Mouse (Mus musculus) heart, embryonic 11.5 days (tissue): ENCODE data around the gene Tnp1. TPM values are rescaled to one million over a fixed set of nuclear protein-coding genes. Genes with fewer than 3 reads are reported as not detected.
A peak's percentile ranks its signal among the peaks of the same experiment; 100 is the strongest.

Source experiments
- ATAC-seq: fragments of 200-750 bp; cut with Nextera tagmentation; replicated peaks from 2 replicates; pipeline ENCODE4 v1.8.0; 2017; ENCODE audit warnings: moderate library complexity; ENCODE audit not compliant: insufficient number of reproducible peaks, low FRiP score, low TSS enrichment
- H3K27ac ChIP-seq: fragments of 300-500 bp; sonication (generic); 2 replicates; pipeline ENCODE4 v1.5.1; 2014; ENCODE audit warnings: mild to moderate bottlenecking, low read depth, low read length
- H3K27me3 ChIP-seq: fragments of 300-500 bp; sonication (generic); 2 replicates; pipeline ENCODE4 v1.6.1; 2014; ENCODE audit warnings: mild to moderate bottlenecking, low read length, mixed read lengths; ENCODE audit not compliant: control insufficient read depth, insufficient read depth
- H3K36me3 ChIP-seq: fragments of 300-500 bp; sonication (generic); 2 replicates; pipeline ENCODE4 v1.6.1; 2014; ENCODE audit warnings: mild to moderate bottlenecking, low read length, moderate library complexity, mixed read lengths; ENCODE audit not compliant: control insufficient read depth, insufficient read depth
- H3K4me1 ChIP-seq: fragments of 300-500 bp; sonication (generic); 2 replicates; pipeline ENCODE4 v1.6.1; 2014; ENCODE audit warnings: low read length; ENCODE audit not compliant: control insufficient read depth, insufficient read depth
- H3K4me2 ChIP-seq: fragments of 300-500 bp; sonication (generic); 2 replicates; pipeline ENCODE4 v1.6.1; 2014; ENCODE audit warnings: mild to moderate bottlenecking, moderate library complexity
- H3K4me3 ChIP-seq: fragments of 300-500 bp; sonication (generic); 2 replicates; pipeline ENCODE4 v1.5.1; 2014; ENCODE audit warnings: low read depth, low read length
- H3K9ac ChIP-seq: fragments of 300-500 bp; sonication (generic); 2 replicates; pipeline ENCODE4 v1.6.1; 2014; ENCODE audit warnings: mild to moderate bottlenecking, low read depth, low read length, moderate library complexity
- H3K9me3 ChIP-seq: fragments of 300-500 bp; sonication (generic); replicated peaks from 2 replicates; pipeline ENCODE4 v1.6.1; 2016; ENCODE audit warnings: low read length; ENCODE audit not compliant: control insufficient read depth
- WGBS: fragments of 180-500 bp; shearing (Covaris S2); extraction: QIAGEN DNeasy Blood & Tissue Kit; methylation state at CpG from one replicate; pipeline ENCODE4 v1.1.7; 2014; ENCODE audit not compliant: insufficient replicate concordance; 5-methylcytosine and 5-hydroxymethylcytosine counted together
- polyA plus RNA-seq: library from polyadenylated mRNA; unstranded; fragments of >200 nt; fragmentation: Nextera tagmentation; extraction: Ambion mirVana; gene quantifications from 2 replicates; pipeline ENCODE4 v1.2.1, GENCODE M21; 2014

The Tnp1 gene
- polyA plus RNA-seq, 1 experiment from 2014 or later = not detected

DNA sequence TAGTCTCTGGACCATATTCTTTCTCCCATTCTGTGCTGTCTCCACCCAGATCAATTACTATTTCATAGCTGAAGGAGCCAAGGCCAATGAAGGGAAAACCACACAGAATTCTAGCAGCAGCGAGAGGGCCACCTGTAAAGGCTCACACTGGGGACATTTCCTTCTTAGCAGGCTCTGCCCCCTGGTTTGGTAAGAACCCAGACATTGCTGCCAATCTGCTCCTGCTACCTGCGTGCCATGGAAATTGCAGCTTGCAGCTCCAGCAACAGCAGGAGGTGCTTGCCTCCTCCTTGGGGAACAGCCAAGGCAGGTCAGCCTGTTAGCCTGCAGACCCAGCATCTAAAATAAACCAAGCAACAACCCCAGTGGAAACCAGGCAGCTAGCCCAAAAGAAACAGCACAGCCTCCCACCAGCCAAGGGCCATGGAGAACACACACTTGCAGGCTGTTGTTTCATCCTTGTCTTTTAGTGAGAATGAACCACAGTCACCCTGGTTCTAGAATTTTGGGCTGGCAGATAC, 22.7 kb downstream of the Tnp1 start:
- Histone ChIP-seq H3K4me3 (no peak overlapping the region), H3K4me2 (no peak overlapping the region), H3K4me1 (no peaks in the 10 kb centered on the region), H3K9me3 (no peaks in the 10 kb centered on the region), H3K27me3 (no peaks in the 10 kb centered on the region), H3K9ac (no peak overlapping the region), H3K36me3 (no peaks in the 10 kb centered on the region), H3K27ac (no peak overlapping the region)
- no peak for ATAC-seq
- WGBS = 73% methylated on average over 2 of the region's 2 CpGs

GRCm38 (mm10) chr1:72992209-72992608, 23.5 kb downstream of the Tnp1 start:
- Histone ChIP-seq H3K4me2 (no peak overlapping the region), H3K9me3 (no peaks in the 10 kb centered on the region), H3K9ac (no peak overlapping the region), H3K4me1 (no peaks in the 10 kb centered on the region), H3K27ac (no peak overlapping the region), H3K4me3 (no peak overlapping the region), H3K27me3 (no peaks in the 10 kb centered on the region), H3K36me3 (no peaks in the 10 kb centered on the region)
- 58% methylated on average over 2 of the region's 2 CpGs for WGBS
- ATAC-seq = no peak

- H3K27me3 ChIP-seq = no peaks in the 10 kb centered on the region
- H3K4me3 ChIP-seq = no peak overlapping the region
- ATAC-seq = no peak
- no peak overlapping the region for H3K9ac ChIP-seq
- WGBS = 70% methylated on average over 3 of the region's 3 CpGs
- H3K27ac ChIP-seq = no peak overlapping the region
- no peak overlapping the region for H3K4me2 ChIP-seq
- H3K36me3 ChIP-seq = no peaks in the 10 kb centered on the region
- no peaks in the 10 kb centered on the region for H3K9me3 ChIP-seq
- H3K4me1 ChIP-seq = no peaks in the 10 kb centered on the region
Observed at GRCm38 (mm10) chr1:72988904-72989303, 26.8 kb downstream of the Tnp1 start.

GRCm38 (mm10) chr1:72986715-72987114, 29.0 kb downstream of the Tnp1 start:
- Histone ChIP-seq H3K27me3 (no peaks in the 10 kb centered on the region), H3K4me3 (no peak overlapping the region), H3K27ac (no peak overlapping the region), H3K4me1 (no peaks in the 10 kb centered on the region), H3K4me2 (no peak overlapping the region), H3K9me3 (no peaks in the 10 kb centered on the region), H3K36me3 (no peaks in the 10 kb centered on the region), H3K9ac (no peak overlapping the region)
- 48% methylated on average over 4 of the region's 4 CpGs for WGBS
- ATAC-seq = no peak

DNA sequence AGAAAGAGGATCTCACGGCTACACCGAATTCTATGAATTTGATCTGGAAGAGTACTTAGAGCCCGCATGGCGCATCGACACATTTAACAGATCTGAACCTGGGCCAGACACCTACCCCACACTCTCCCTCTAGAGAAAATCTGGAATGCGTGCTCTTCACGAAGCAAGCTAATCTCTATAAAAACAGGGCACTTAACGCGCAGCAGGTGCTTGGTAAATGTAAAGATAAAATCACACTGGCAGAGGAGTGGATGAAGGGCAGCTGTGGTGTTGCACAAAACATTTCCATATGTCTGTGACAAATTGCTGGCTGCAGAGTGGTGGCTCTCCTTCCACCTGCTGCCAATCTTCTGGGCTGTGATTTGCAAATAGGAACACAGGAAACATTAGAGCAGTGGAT, 36.8 kb downstream of the Tnp1 start:
- Histone ChIP-seq H3K4me3 (no peak overlapping the region), H3K9me3 (no peaks in the 10 kb centered on the region), H3K9ac (no peak overlapping the region), H3K27me3 (no peaks in the 10 kb centered on the region), H3K4me2 (no peak overlapping the region), H3K27ac (no peak overlapping the region), H3K4me1 (no peaks in the 10 kb centered on the region; the same call in 1 of the 2 replicates), H3K36me3 (no peaks in the 10 kb centered on the region)
- WGBS = 61% methylated on average over 9 of the region's 9 CpGs
- ATAC-seq = no peak

GRCm38 (mm10) chr1:72974226-72974625, 41.5 kb downstream of the Tnp1 start:
- no peak for ATAC-seq
- Histone ChIP-seq H3K9me3 (no peaks in the 10 kb centered on the region), H3K27ac (no peak overlapping the region), H3K4me1 (peaks cover 3% of the 10 kb centered on the region), H3K9ac (no peak overlapping the region), H3K36me3 (no peaks in the 10 kb centered on the region), H3K27me3 (no peaks in the 10 kb centered on the region), H3K4me3 (no peak overlapping the region), H3K4me2 (no peak overlapping the region)

- Histone ChIP-seq H3K4me1 (peaks cover 17% of the 10 kb centered on the region), H3K27me3 (no peaks in the 10 kb centered on the region), H3K27ac (no peak overlapping the region), H3K36me3 (no peaks in the 10 kb centered on the region), H3K4me3 (no peak overlapping the region), H3K4me2 (no peak overlapping the region), H3K9me3 (no peaks in the 10 kb centered on the region), H3K9ac (no peak overlapping the region)
- no peak for ATAC-seq
- 75% methylated on average over 9 of the region's 9 CpGs for WGBS
Observed at GRCm38 (mm10) chr1:72970461-72970860, 45.2 kb downstream of the Tnp1 start.

GRCm38 (mm10) chr1:72969113-72969812, 46.4 kb downstream of the Tnp1 start:
- peak; percentile 89 for ATAC-seq
- Histone ChIP-seq H3K4me2 (peak overlapping the region; percentile 27), H3K27ac (peak overlapping the region; percentile 75), H3K9me3 (no peaks in the 10 kb centered on the region), H3K4me1 (peaks cover 17% of the 10 kb centered on the region), H3K27me3 (no peaks in the 10 kb centered on the region), H3K4me3 (no peak overlapping the region), H3K36me3 (no peaks in the 10 kb centered on the region), H3K9ac (0 out of 2 replicates have a peak overlapping the region, but pooled peaks have one; percentile 22)
- WGBS = 7% methylated on average over 10 of the region's 10 CpGs

- no peak for ATAC-seq
- Histone ChIP-seq H3K9ac (no peak overlapping the region), H3K4me3 (no peak overlapping the region), H3K27me3 (no peaks in the 10 kb centered on the region), H3K36me3 (no peaks in the 10 kb centered on the region), H3K27ac (no peak overlapping the region), H3K4me2 (no peak overlapping the region), H3K9me3 (no peaks in the 10 kb centered on the region), H3K4me1 (peaks cover 22% of the 10 kb centered on the region)
- 89% methylated on average over 4 of the region's 4 CpGs for WGBS
Observed at GRCm38 (mm10) chr1:72966423-72966822, 49.3 kb downstream of the Tnp1 start.
